Mouse (Mus musculus) cerebellum, postnatal 36 days (tissue): ENCODE measurements around the gene Spata25.

Experiments used
- DNase-seq, 2 experiments: peaks; one replicate each; pipeline ENCODE4 v3.0.0; 2021 to 2022; ENCODE audit warnings: mixed read lengths in 2 of 2

Gene Spata25

DNA sequence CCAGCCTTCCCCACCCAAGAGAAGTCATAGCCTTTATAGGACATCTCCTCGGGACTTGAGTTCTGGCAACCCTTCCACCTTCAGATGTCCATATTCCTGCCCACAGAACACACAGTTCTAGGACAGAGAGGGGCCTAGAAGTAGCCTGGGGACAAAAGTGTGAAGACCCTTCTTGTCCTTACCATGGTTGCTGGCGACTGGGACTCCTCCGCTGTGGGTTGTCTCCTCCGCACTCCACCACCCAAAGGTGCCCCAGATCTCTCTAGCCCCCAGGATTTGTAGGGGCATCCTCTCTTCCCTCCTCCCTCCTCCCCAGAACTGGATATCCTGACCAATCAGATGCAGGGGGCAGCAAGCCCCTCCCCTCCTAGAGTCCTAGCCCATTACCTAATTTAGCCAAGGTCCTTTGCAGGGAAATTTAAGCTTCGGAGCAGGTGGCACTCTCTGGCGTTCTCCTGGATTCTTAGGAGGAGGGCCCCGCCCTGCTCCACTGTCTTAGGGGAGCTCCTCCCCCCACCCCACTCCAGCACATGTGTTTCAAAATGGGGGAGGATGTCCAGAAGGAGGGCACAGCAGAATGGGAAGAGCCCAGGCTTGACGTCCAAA lies 48.8 kb downstream of the Spata25 start, which contains the start of gene Tnnc2:
Gene Tnnc2 (minus strand): TSS at position 487 of the 606 bp plus-strand sequence.
- DNase-seq = no peak

DNA sequence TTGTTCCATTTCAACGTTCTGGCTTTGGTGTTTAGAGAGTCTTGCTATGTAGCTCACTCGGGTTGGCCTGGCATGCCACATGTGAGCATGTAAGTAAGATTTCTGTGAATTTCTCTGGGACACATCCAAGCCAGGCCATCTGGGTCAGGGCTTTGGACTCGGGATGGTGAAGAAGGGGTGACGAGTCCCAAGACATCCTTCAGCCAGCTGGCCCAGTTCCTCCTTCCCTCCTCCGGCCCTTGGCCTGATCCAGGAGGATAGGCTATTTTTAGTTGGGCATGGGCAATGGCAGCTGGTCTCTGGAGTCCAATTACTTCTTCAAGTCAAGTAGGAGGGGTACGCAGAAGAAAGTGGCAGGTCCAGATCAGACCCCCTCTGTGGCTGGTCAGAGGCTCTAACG lies 49.5 kb downstream of the Spata25 start:
- no peak for DNase-seq

GRCm38 (mm10) chr2:164778015-164778287 lies 50.4 kb downstream of the Spata25 start:
- no peak for DNase-seq

GRCm38 (mm10) chr2:164777246-164778014 lies 50.9 kb downstream of the Spata25 start:
- no peak for DNase-seq

DNA sequence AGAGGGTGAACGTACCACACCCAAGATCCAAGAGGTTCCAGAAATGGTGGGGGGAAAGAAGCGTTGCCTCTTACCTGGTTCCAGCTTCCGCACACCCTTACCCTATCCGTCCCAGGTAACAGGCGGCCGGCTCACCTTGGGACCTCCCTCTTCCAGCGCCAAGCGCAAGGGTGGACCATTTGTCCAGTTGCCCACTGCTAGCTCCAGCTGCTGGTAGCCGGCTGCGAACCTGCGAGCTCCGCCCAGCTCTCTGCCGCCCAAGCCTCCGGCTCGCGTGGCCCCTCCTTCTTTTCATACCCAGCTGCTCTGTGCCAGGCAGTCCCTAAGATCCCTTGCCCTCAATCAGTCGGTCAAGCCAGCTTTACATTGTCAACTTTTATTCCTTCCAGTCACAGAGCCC lies 51.5 kb downstream of the Spata25 start:
- DNase-seq = no peak
